Comparison of ENCODE assay signal across 9 mouse cellular contexts in genomic region chr19:6922901-6923735, GRCm38 (mm10). TPM values are rescaled to one million over a fixed set of nuclear protein-coding genes. Genes with fewer than 3 reads are reported as not detected.
DNase-seq lines count a peak whose midpoint lies in the region; ATAC-seq lines count a peak whose summit lies in the region.
"Had no signal": no experiment of that assay in that cellular context is flagged by ENCODE, and none has a peak within 500 bp of the region (broad histone marks: within the 10 kb centered on the region; RNA-seq: fewer than 3 reads in every experiment).

No protein-coding gene starts in this region.

- H3K4me2 ChIP-seq in heart, embryonic 12.5 days, result peak overlapping the region; percentile 90
- peak overlapping the region; percentile 96; the same call in 1 of the 2 replicates for H3K4me2 ChIP-seq in neural tube, embryonic 12.5 days (replicated peaks)
- H3K4me2 ChIP-seq in stomach, embryonic 15.5 days, result no peak overlapping the region

- H3K4me3 ChIP-seq in heart, embryonic 12.5 days, result peak overlapping the region; percentile 88
- no peak overlapping the region for H3K4me3 ChIP-seq in neural tube, embryonic 12.5 days
- H3K4me3 ChIP-seq in limb, embryonic 10.5 days, result peak overlapping the region; percentile 82; the same call in 1 of the 2 replicates
- H3K4me3 ChIP-seq in stomach, embryonic 15.5 days (replicated peaks), result 0 out of 2 replicates have a peak overlapping the region, but pooled peaks have one; percentile 75

- peak overlapping the region; percentile 63 for H3K9ac ChIP-seq in heart, embryonic 12.5 days
- no peak overlapping the region for H3K9ac ChIP-seq in neural tube, embryonic 12.5 days
- H3K9ac ChIP-seq in stomach, embryonic 15.5 days, result no peak overlapping the region

- H3K9me3 ChIP-seq in heart, embryonic 12.5 days (replicated peaks), result peaks cover 4% of the 10 kb centered on the region; the same call in 1 of the 2 replicates
- no peaks in the 10 kb centered on the region for H3K9me3 ChIP-seq in neural tube, embryonic 12.5 days
- 0 out of 2 replicates have a peak, but pooled peaks cover 3% of the 10 kb centered on the region for H3K9me3 ChIP-seq in limb, embryonic 10.5 days (replicated peaks)
- H3K9me3 ChIP-seq in stomach, embryonic 15.5 days, result no peaks in the 10 kb centered on the region

- 54% methylated on average over 6 of the region's 6 CpGs for WGBS in heart, embryonic 12.5 days
- 58% methylated on average over 6 of the region's 6 CpGs for WGBS in neural tube, embryonic 12.5 days
- 70% methylated on average over 6 of the region's 6 CpGs for WGBS in limb, embryonic 10.5 days
- WGBS in stomach, embryonic 15.5 days, result 59% methylated on average over 6 of the region's 6 CpGs

- peaks cover 40% of the 10 kb centered on the region for H3K27me3 ChIP-seq in heart, embryonic 12.5 days (replicated peaks)
- H3K27me3 ChIP-seq in neural tube, embryonic 12.5 days (replicated peaks), result peaks cover 57% of the 10 kb centered on the region
- H3K27me3 ChIP-seq in limb, embryonic 10.5 days (ENCODE audit: low read depth, poor library complexity, severe bottlenecking), result peaks cover 60% of the 10 kb centered on the region
- peaks cover 51% of the 10 kb centered on the region for H3K27me3 ChIP-seq in stomach, embryonic 15.5 days (replicated peaks)

- H3K36me3 ChIP-seq in heart, embryonic 12.5 days, result peaks cover 12% of the 10 kb centered on the region
- H3K36me3 ChIP-seq in neural tube, embryonic 12.5 days, result no peaks in the 10 kb centered on the region
- no peaks in the 10 kb centered on the region for H3K36me3 ChIP-seq in limb, embryonic 10.5 days
- no peaks in the 10 kb centered on the region for H3K36me3 ChIP-seq in stomach, embryonic 15.5 days

- peak overlapping the region; percentile 50; the same call in 1 of the 2 replicates for H3K27ac ChIP-seq in heart, embryonic 12.5 days (ENCODE audit: poor library complexity, severe bottlenecking)
- no peak overlapping the region for H3K27ac ChIP-seq in neural tube, embryonic 12.5 days
- H3K27ac ChIP-seq in limb, embryonic 10.5 days, result no peak overlapping the region
- H3K27ac ChIP-seq in stomach, embryonic 15.5 days, result no peak overlapping the region

- ATAC-seq in heart, embryonic 12.5 days (ENCODE audit: insufficient number of reproducible peaks, low FRiP score), result no peak
- ATAC-seq in neural tube, embryonic 12.5 days (ENCODE audit: low FRiP score, low read depth), result no peak
- no peak for ATAC-seq in stomach, embryonic 15.5 days (ENCODE audit: insufficient read depth, low FRiP score, low read depth)

- peaks cover 50% of the 10 kb centered on the region for H3K4me1 ChIP-seq in heart, embryonic 12.5 days (replicated peaks)
- H3K4me1 ChIP-seq in neural tube, embryonic 12.5 days, result peaks cover 27% of the 10 kb centered on the region
- peaks cover 48% of the 10 kb centered on the region for H3K4me1 ChIP-seq in limb, embryonic 10.5 days
- peaks cover 48% of the 10 kb centered on the region for H3K4me1 ChIP-seq in stomach, embryonic 15.5 days

- DNase-seq in heart, adult 18-20 months, result no peak
- no peak for DNase-seq in neural tube, embryonic 10.5 days (ENCODE audit: extremely low spot score, low spot score)
- no peak for DNase-seq in limb, embryonic 10.5 days (ENCODE audit: low spot score)
- DNase-seq in adrenal gland, postnatal 36 days, result no peak
- no peak for DNase-seq in gastrocnemius, adult 18-20 months (ENCODE audit: low spot score)
- DNase-seq: thymus, postnatal 25 days had no signal

RNA-seq across cellular contexts. Expression of gene Esrra, which starts 1.5 kb away (rescaled TPM):
- 27.4 and 30.2 TPM in 2 replicates for polyA plus RNA-seq in heart, embryonic 12.5 days (2016; fragmentation: Nextera tagmentation; extraction: Ambion mirVana)
- total RNA-seq in heart, adult 18-20 months (2021), result 100 to 1,000 TPM; 150 to 178 TPM
- 17.5 and 20.4 TPM in 2 replicates for polyA plus RNA-seq in neural tube, embryonic 12.5 days (2016; fragmentation: Nextera tagmentation; extraction: Ambion mirVana)
- 6.2 and 7.0 TPM in 2 replicates for polyA plus RNA-seq in limb, embryonic 10.5 days (2016; fragmentation: Nextera tagmentation; extraction: Ambion mirVana)
- polyA plus RNA-seq in stomach, embryonic 15.5 days (2015; fragmentation: Nextera tagmentation; extraction: Ambion mirVana), result 17.1 and 18.8 TPM in 2 replicates
- total RNA-seq in adrenal gland, postnatal 36 days (2021), result 10 to 100 TPM; 33.6 to 50.9 TPM
- 10 to 100 TPM; 76.5 to 93.1 TPM for total RNA-seq in gastrocnemius, adult 18-20 months (2021)

RNA-seq across cellular contexts. Expression of gene Catsperz, which starts 2.1 kb away (rescaled TPM):
- polyA plus RNA-seq in heart, embryonic 12.5 days (2016; fragmentation: Nextera tagmentation; extraction: Ambion mirVana), result 2.2 and 2.3 TPM in 2 replicates
- not detected for total RNA-seq in heart, adult 18-20 months (2021)
- 0.91 and 2.0 TPM in 2 replicates for polyA plus RNA-seq in neural tube, embryonic 12.5 days (2016; fragmentation: Nextera tagmentation; extraction: Ambion mirVana)
- polyA plus RNA-seq in limb, embryonic 10.5 days (2016; fragmentation: Nextera tagmentation; extraction: Ambion mirVana), result 0.76 and 0.93 TPM in 2 replicates
- 1.6 TPM in 2 replicates for polyA plus RNA-seq in stomach, embryonic 15.5 days (2015; fragmentation: Nextera tagmentation; extraction: Ambion mirVana)
- total RNA-seq in adrenal gland, postnatal 36 days (2021), result not detected
- total RNA-seq in gastrocnemius, adult 18-20 months (2021), result not detected

RNA-seq across cellular contexts. Expression of gene Kcnk4, which starts 11.2 kb away (rescaled TPM):
- polyA plus RNA-seq in heart, embryonic 12.5 days (2016; fragmentation: Nextera tagmentation; extraction: Ambion mirVana), result 0.14 and 0.29 TPM in 2 replicates
- total RNA-seq in heart, adult 18-20 months (2021), result not detected
- polyA plus RNA-seq in neural tube, embryonic 12.5 days (2016; fragmentation: Nextera tagmentation; extraction: Ambion mirVana), result 0.50 and 1.1 TPM in 2 replicates
- 0.11 TPM in 1 of 2 replicates, not detected in the other for polyA plus RNA-seq in limb, embryonic 10.5 days (2016; fragmentation: Nextera tagmentation; extraction: Ambion mirVana)
- polyA plus RNA-seq in stomach, embryonic 15.5 days (2015; fragmentation: Nextera tagmentation; extraction: Ambion mirVana), result 0.67 and 0.86 TPM in 2 replicates
- total RNA-seq in adrenal gland, postnatal 36 days (2021), result under 1 TPM; 0.16 to 0.20 TPM
- not detected for total RNA-seq in gastrocnemius, adult 18-20 months (2021)

RNA-seq across cellular contexts. Expression of gene Prdx5, which starts 13.2 kb away (rescaled TPM):
- 202 and 218 TPM in 2 replicates for polyA plus RNA-seq in heart, embryonic 12.5 days (2016; fragmentation: Nextera tagmentation; extraction: Ambion mirVana)
- 100 to 1,000 TPM; 763 to 838 TPM for total RNA-seq in heart, adult 18-20 months (2021)
- 198 and 214 TPM in 2 replicates for polyA plus RNA-seq in neural tube, embryonic 12.5 days (2016; fragmentation: Nextera tagmentation; extraction: Ambion mirVana)
- 122 and 131 TPM in 2 replicates for polyA plus RNA-seq in limb, embryonic 10.5 days (2016; fragmentation: Nextera tagmentation; extraction: Ambion mirVana)
- 228 and 279 TPM in 2 replicates for polyA plus RNA-seq in stomach, embryonic 15.5 days (2015; fragmentation: Nextera tagmentation; extraction: Ambion mirVana)
- total RNA-seq in adrenal gland, postnatal 36 days (2021), result 100 to 1,000 TPM; 254 to 293 TPM
- total RNA-seq in gastrocnemius, adult 18-20 months (2021), result 100 to 1,000 TPM; 219 to 239 TPM

RNA-seq across cellular contexts. Expression of gene Trmt112, which starts 13.6 kb away (rescaled TPM):
- 85.9 and 92.9 TPM in 2 replicates for polyA plus RNA-seq in heart, embryonic 12.5 days (2016; fragmentation: Nextera tagmentation; extraction: Ambion mirVana)
- total RNA-seq in heart, adult 18-20 months (2021), result 10 to 100 TPM; 37.7 to 39.3 TPM
- 123 and 125 TPM in 2 replicates for polyA plus RNA-seq in neural tube, embryonic 12.5 days (2016; fragmentation: Nextera tagmentation; extraction: Ambion mirVana)
- 157 and 168 TPM in 2 replicates for polyA plus RNA-seq in limb, embryonic 10.5 days (2016; fragmentation: Nextera tagmentation; extraction: Ambion mirVana)
- polyA plus RNA-seq in stomach, embryonic 15.5 days (2015; fragmentation: Nextera tagmentation; extraction: Ambion mirVana), result 130 and 135 TPM in 2 replicates
- 100 to 1,000 TPM in 1 of 2 experiments, 10 to 100 TPM in 1; 93.1 to 116 TPM for total RNA-seq in adrenal gland, postnatal 36 days (2021)
- 10 to 100 TPM; 43.9 to 44.7 TPM for total RNA-seq in gastrocnemius, adult 18-20 months (2021)
